25 mouse cellular contexts compared by ENCODE assay signal in the genomic region with DNA sequence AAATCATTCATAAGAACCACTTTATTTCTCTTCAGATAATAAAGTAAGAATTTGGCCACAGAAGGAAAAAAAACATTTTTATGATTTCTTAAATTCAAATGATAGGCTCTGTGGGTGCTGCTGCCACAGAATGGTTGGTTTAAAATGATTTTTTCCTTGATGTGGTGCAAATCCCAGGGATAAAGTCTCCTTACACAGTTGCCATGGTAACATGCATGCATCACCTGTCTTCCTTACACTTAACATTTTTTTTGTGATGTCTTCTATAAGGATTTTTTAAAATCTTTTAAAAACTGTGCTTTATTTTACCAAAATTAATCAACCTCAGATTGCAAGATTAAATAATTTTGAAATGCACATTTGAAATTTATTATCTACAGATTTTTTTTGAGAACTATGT.
DNase-seq lines count a peak whose midpoint lies in the region; ATAC-seq and TF ChIP-seq lines count a peak whose summit lies in the region.
"Had no signal": no experiment of that assay in that cellular context is flagged by ENCODE, and none has a peak within 500 bp of the region (broad histone marks: within the 10 kb centered on the region; RNA-seq: fewer than 3 reads in every experiment).

No protein-coding gene starts in this region.

- no peaks in the 10 kb centered on the region for H3K9me3 ChIP-seq in forebrain, postnatal 0 days (ENCODE audit: low read length)
- H3K9me3 ChIP-seq in forebrain, embryonic 15.5 days: no peaks in the 10 kb centered on the region
- no peaks in the 10 kb centered on the region for H3K9me3 ChIP-seq in midbrain, embryonic 14.5 days (ENCODE audit: control insufficient read depth, low read length)
- H3K9me3 ChIP-seq in midbrain, embryonic 10.5 days (replicated peaks): no peaks in the 10 kb centered on the region
- H3K9me3 ChIP-seq: embryonic facial prominence, embryonic 13.5 days; embryonic facial prominence, embryonic 15.5 days; forebrain, embryonic 10.5 days; forebrain, embryonic 12.5 days had no signal

- TF ChIP-seq CTCF in forebrain, postnatal 0 days (IDR thresholded peaks at IDR 0.05; ENCODE audit: low read depth): no peak
- TF ChIP-seq CTCF in brain, embryonic 14.5 days (IDR thresholded peaks at IDR 0.05; ENCODE audit: borderline replicate concordance, extremely low read depth, insufficient read depth, insufficient read length): no peak

- no peaks in the 10 kb centered on the region for H3K27me3 ChIP-seq in forebrain, postnatal 0 days (ENCODE audit: insufficient read depth, low read length)
- no peaks in the 10 kb centered on the region for H3K27me3 ChIP-seq in forebrain, embryonic 15.5 days
- no peaks in the 10 kb centered on the region for H3K27me3 ChIP-seq in midbrain, embryonic 14.5 days (ENCODE audit: control insufficient read depth, insufficient read depth, low read length)
- H3K27me3 ChIP-seq in midbrain, embryonic 10.5 days (ENCODE audit: low read depth, poor library complexity, severe bottlenecking): no peaks in the 10 kb centered on the region
- H3K27me3 ChIP-seq: embryonic facial prominence, embryonic 13.5 days; embryonic facial prominence, embryonic 15.5 days; forebrain, embryonic 12.5 days; Patski had no signal

- no peak overlapping the region for H3K4me3 ChIP-seq in forebrain, postnatal 0 days (ENCODE audit: low read depth, low read length)
- H3K4me3 ChIP-seq in forebrain, embryonic 15.5 days: no peak overlapping the region
- no peak overlapping the region for H3K4me3 ChIP-seq in midbrain, embryonic 14.5 days (replicated peaks; ENCODE audit: low read depth, low read length)
- no peak overlapping the region for H3K4me3 ChIP-seq in midbrain, embryonic 10.5 days
- H3K4me3 ChIP-seq: embryonic facial prominence, embryonic 13.5 days; embryonic facial prominence, embryonic 15.5 days; erythroblast, embryonic 14.5 days; forebrain, embryonic 10.5 days; forebrain, embryonic 12.5 days had no signal

- no peaks in the 10 kb centered on the region for H3K36me3 ChIP-seq in forebrain, postnatal 0 days (ENCODE audit: insufficient read depth)
- no peaks in the 10 kb centered on the region for H3K36me3 ChIP-seq in forebrain, embryonic 15.5 days
- no peaks in the 10 kb centered on the region for H3K36me3 ChIP-seq in midbrain, embryonic 14.5 days (ENCODE audit: control insufficient read depth, insufficient read depth, low read length)
- H3K36me3 ChIP-seq in midbrain, embryonic 10.5 days: no peaks in the 10 kb centered on the region
- H3K36me3 ChIP-seq: embryonic facial prominence, embryonic 13.5 days; embryonic facial prominence, embryonic 15.5 days; forebrain, embryonic 10.5 days; forebrain, embryonic 12.5 days had no signal

- ATAC-seq in forebrain, postnatal 0 days: no peak
- ATAC-seq in forebrain, embryonic 15.5 days (replicated peaks): no peak
- no peak for ATAC-seq in midbrain, embryonic 14.5 days (ENCODE audit: low FRiP score, low TSS enrichment)
- ATAC-seq: activated CD4-positive, CD25-positive, alpha-beta regulatory T cell, adult 4 months; Patski had no signal

- H3K4me1 ChIP-seq in forebrain, postnatal 0 days (ENCODE audit: insufficient read depth): no peaks in the 10 kb centered on the region
- H3K4me1 ChIP-seq in forebrain, embryonic 15.5 days: no peaks in the 10 kb centered on the region
- no peaks in the 10 kb centered on the region for H3K4me1 ChIP-seq in midbrain, embryonic 14.5 days (ENCODE audit: control insufficient read depth, insufficient read depth, low read length)
- H3K4me1 ChIP-seq in midbrain, embryonic 10.5 days: no peaks in the 10 kb centered on the region
- H3K4me1 ChIP-seq: embryonic facial prominence, embryonic 13.5 days; embryonic facial prominence, embryonic 15.5 days; forebrain, embryonic 10.5 days; forebrain, embryonic 12.5 days had no signal

- H3K4me2 ChIP-seq in forebrain, postnatal 0 days (ENCODE audit: low read depth): no peak overlapping the region
- H3K4me2 ChIP-seq in forebrain, embryonic 15.5 days (replicated peaks): no peak overlapping the region
- no peak overlapping the region for H3K4me2 ChIP-seq in midbrain, embryonic 14.5 days (ENCODE audit: low read length)
- H3K4me2 ChIP-seq: embryonic facial prominence, embryonic 13.5 days; embryonic facial prominence, embryonic 15.5 days; forebrain, embryonic 12.5 days had no signal

- no peak overlapping the region for H3K27ac ChIP-seq in forebrain, postnatal 0 days (ENCODE audit: low read depth, low read length)
- no peak overlapping the region for H3K27ac ChIP-seq in forebrain, embryonic 15.5 days (replicated peaks)
- no peak overlapping the region for H3K27ac ChIP-seq in midbrain, embryonic 14.5 days (replicated peaks; ENCODE audit: low read depth, low read length)
- H3K27ac ChIP-seq in midbrain, embryonic 10.5 days (replicated peaks): no peak overlapping the region
- H3K27ac ChIP-seq: embryonic facial prominence, embryonic 13.5 days; embryonic facial prominence, embryonic 15.5 days; forebrain, embryonic 10.5 days; forebrain, embryonic 12.5 days had no signal

- DNase-seq in forebrain, postnatal 0 days: peak; percentile 20
- DNase-seq in midbrain, embryonic 14.5 days: peak; percentile 62
- no peak for DNase-seq in midbrain, embryonic 10.5 days (ENCODE audit: low spot score)
- DNase-seq in brain, adult 2 months (ENCODE audit: low read depth, low spot score): peak; percentile 14
- DNase-seq in brain, embryonic 14.5 days (ENCODE audit: low read depth): peak; percentile 52
- no peak for DNase-seq in frontal cortex, postnatal 36 days (ENCODE audit: low spot score in 2 of 2)
- no peak for DNase-seq in Muller cell, postnatal 12 days (ENCODE audit: inconsistent ontology term)
- DNase-seq: adrenal gland, adult 2 months; adrenal gland, postnatal 10 days; adrenal gland, postnatal 25 days; cerebellum, adult 11 months; cerebellum, adult 18-20 months; cerebellum, adult 8-10 months; cerebellum, adult 9-11 months; cerebellum, postnatal 14 days; cerebellum, postnatal 36 days; embryo, embryonic 11 days had no signal

- no peak for TF ChIP-seq POLR2A in brain, embryonic 14.5 days (IDR thresholded peaks at IDR 0.05; ENCODE audit: borderline replicate concordance, extremely low read depth, insufficient read depth, insufficient read length, poor library complexity, severe bottlenecking)

- no peak overlapping the region for H3K9ac ChIP-seq in forebrain, postnatal 0 days
- no peak overlapping the region for H3K9ac ChIP-seq in forebrain, embryonic 15.5 days (replicated peaks)
- no peak overlapping the region for H3K9ac ChIP-seq in midbrain, embryonic 14.5 days (replicated peaks; ENCODE audit: low read length)
- H3K9ac ChIP-seq: embryonic facial prominence, embryonic 13.5 days; embryonic facial prominence, embryonic 15.5 days; forebrain, embryonic 12.5 days had no signal

Comparison
In these comparisons a context has a peak if more than half of its experiments do, and no peak if none do; other contexts are left out.
1. DNase-seq: peak in forebrain, postnatal 0 days (single experiment), midbrain, embryonic 14.5 days (single experiment), brain, adult 2 months (single experiment) and brain, embryonic 14.5 days (single experiment); none in midbrain, embryonic 10.5 days (single experiment), frontal cortex, postnatal 36 days (0 of 2) and Muller cell, postnatal 12 days (single experiment).